Mouse (Mus musculus) urinary bladder, postnatal 4 days (tissue): ENCODE measurements around the gene Pdcd1.
"Not testable (repeated sequence)": the region's sequence is repeated elsewhere in the genome, so short reads cannot be mapped to it uniquely, and the experiment has no call there.

Experiments
- DNase-seq, 2 experiments: peaks; one replicate each; pipeline ENCODE4 v3.0.0; 2021 to 2022; ENCODE audit warnings: low spot score in 2 of 2

Gene Pdcd1

GRCm38 (mm10) chr1:94028741-94029140 is 23.6 kb downstream of the Pdcd1 start:
- DNase-seq, result no peak

GRCm38 (mm10) chr1:94027506-94028108 is 24.7 kb downstream of the Pdcd1 start:
- DNase-seq, result no peak

GRCm38 (mm10) chr1:94020151-94020550 is 32.2 kb downstream of the Pdcd1 start, which contains the start of gene Neu4:
TSS of gene Neu4 (plus strand) at chr1:94020451.
- no peak for DNase-seq

- no peak for DNase-seq
Measured at GRCm38 (mm10) chr1:94011643-94012042, 40.7 kb downstream of the Pdcd1 start.

GRCm38 (mm10) chr1:94008826-94009225 is 43.5 kb downstream of the Pdcd1 start:
- not testable (repeated sequence) for DNase-seq

GRCm38 (mm10) chr1:94005954-94006506 is 46.3 kb downstream of the Pdcd1 start:
- not testable (repeated sequence) for DNase-seq

GRCm38 (mm10) chr1:94001023-94001422 is 51.3 kb downstream of the Pdcd1 start:
- DNase-seq, result no peak

- DNase-seq, result not testable (repeated sequence)
Measured at GRCm38 (mm10) chr1:93991491-93991890, 60.9 kb downstream of the Pdcd1 start.

- not testable (repeated sequence) for DNase-seq
Measured at GRCm38 (mm10) chr1:93991068-93991467, 61.3 kb downstream of the Pdcd1 start.

- not testable (repeated sequence) for DNase-seq
Measured at GRCm38 (mm10) chr1:93990209-93990608, 62.1 kb downstream of the Pdcd1 start, which contains the start of gene Gal3st2c. TSS of gene Gal3st2c (plus strand) at chr1:93990509.

GRCm38 (mm10) chr1:93988786-93989185 is 63.6 kb downstream of the Pdcd1 start:
- DNase-seq, result no peak
